In the genomic region with DNA sequence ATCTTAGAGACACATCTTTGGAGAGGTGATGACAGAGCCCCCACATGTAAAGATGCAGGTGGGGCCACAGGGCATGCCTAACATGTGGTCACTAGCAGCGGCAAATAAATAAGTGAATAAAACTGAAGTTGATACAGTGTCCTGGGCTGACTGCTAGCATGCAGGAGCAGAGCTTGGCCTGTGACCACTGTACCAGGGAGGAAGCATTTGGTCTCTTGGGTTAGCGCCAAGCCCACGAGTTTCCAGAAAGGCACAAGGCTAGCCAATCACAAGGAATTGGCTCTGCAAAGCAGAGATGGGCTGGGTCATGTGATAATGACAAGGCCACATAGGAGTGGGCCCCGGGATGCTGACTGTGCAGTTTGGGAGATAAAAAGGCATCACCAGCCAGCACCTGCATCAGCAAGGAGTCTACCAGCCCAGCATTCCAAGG, we compare ENCODE assay signal across 8 mouse cellular contexts. TPM values are rescaled to one million over a fixed set of nuclear protein-coding genes. Genes with fewer than 3 reads are reported as not detected.
DNase-seq lines count a peak whose midpoint lies in the region; ATAC-seq lines count a peak whose summit lies in the region.

No protein-coding gene starts in this region.

- intact Hi-C loops in heart, postnatal 10 days (cut with DNase I) = loop anchor here (10.0 kb wide), 1 partner anchor 652 kb away; no protein-coding TSS in a partner anchor

- no peak overlapping the region for H3K9ac ChIP-seq in forebrain, embryonic 16.5 days (replicated peaks; ENCODE audit: low read depth, low read length)
- H3K9ac ChIP-seq in forebrain, embryonic 11.5 days (ENCODE audit: low read length) = no peak overlapping the region

- 80% methylated on average over 4 of the region's 4 CpGs for WGBS in forebrain, embryonic 16.5 days
- WGBS in forebrain, embryonic 11.5 days = 83% methylated on average over 4 of the region's 4 CpGs

- H3K4me1 ChIP-seq in forebrain, embryonic 16.5 days (replicated peaks; ENCODE audit: control insufficient read depth, insufficient read depth, low read length) = no peaks in the 10 kb centered on the region; the same call in 1 of the 2 replicates
- no peaks in the 10 kb centered on the region for H3K4me1 ChIP-seq in forebrain, embryonic 11.5 days (replicated peaks; ENCODE audit: control insufficient read depth, insufficient read depth, low read length)

- ATAC-seq in megakaryocyte, adult 5-6 weeks (ENCODE audit: poor library complexity, severe bottlenecking) = peak; percentile 45; the same call in 1 of the 2 replicates
- ATAC-seq in forebrain, embryonic 16.5 days = no peak
- ATAC-seq in forebrain, embryonic 11.5 days (replicated peaks; ENCODE audit: low FRiP score) = no peak

- no peaks in the 10 kb centered on the region for H3K36me3 ChIP-seq in forebrain, embryonic 16.5 days (ENCODE audit: control insufficient read depth, insufficient read depth)
- no peaks in the 10 kb centered on the region for H3K36me3 ChIP-seq in forebrain, embryonic 11.5 days (ENCODE audit: control insufficient read depth, insufficient read depth, low read length)

- no peak overlapping the region for H3K4me3 ChIP-seq in forebrain, embryonic 16.5 days (replicated peaks; ENCODE audit: low read length)
- H3K4me3 ChIP-seq in forebrain, embryonic 11.5 days (ENCODE audit: low read depth, low read length) = no peak overlapping the region

- no peaks in the 10 kb centered on the region for H3K9me3 ChIP-seq in forebrain, embryonic 16.5 days (ENCODE audit: control insufficient read depth, low read length)
- no peaks in the 10 kb centered on the region for H3K9me3 ChIP-seq in forebrain, embryonic 11.5 days (ENCODE audit: control insufficient read depth, low read length)

- DNase-seq in heart, adult 11 months = peak; percentile 93
- DNase-seq in heart, adult 8-10 months (ENCODE audit: low spot score) = no peak
- DNase-seq in adrenal gland, postnatal 25 days = peak; percentile 18
- peak; percentile 67 to 68 for DNase-seq in heart, postnatal 10 days
- DNase-seq in layer of hippocampus, postnatal 10 days (ENCODE audit: low spot score in 2 of 2) = no peak
- DNase-seq in forebrain, embryonic 11.5 days (ENCODE audit: low spot score) = no peak

- no peak overlapping the region for H3K4me2 ChIP-seq in forebrain, embryonic 16.5 days (ENCODE audit: low read length)
- no peak overlapping the region for H3K4me2 ChIP-seq in forebrain, embryonic 11.5 days (ENCODE audit: low read depth, low read length, severe bottlenecking)

- H3K27me3 ChIP-seq in forebrain, embryonic 16.5 days (replicated peaks; ENCODE audit: control insufficient read depth, insufficient read depth, low read length) = no peaks in the 10 kb centered on the region
- no peaks in the 10 kb centered on the region for H3K27me3 ChIP-seq in forebrain, embryonic 11.5 days (ENCODE audit: control insufficient read depth, insufficient read depth, low read length)

- no peak overlapping the region for H3K27ac ChIP-seq in forebrain, embryonic 16.5 days (ENCODE audit: low read length)
- H3K27ac ChIP-seq in forebrain, embryonic 11.5 days (ENCODE audit: low read depth, low read length) = no peak overlapping the region

RNA-seq across cellular contexts. Expression of a gene that starts 47.2 kb away (rescaled TPM):
- 10 to 100 TPM; 18.6 to 24.4 (median 21.0) TPM for total RNA-seq in heart, adult 8-10 months (2022)
- 30.4 and 32.5 TPM in 2 replicates for total RNA-seq in adrenal gland, postnatal 25 days (2021)
- total RNA-seq in heart, postnatal 10 days (2021) = 10 to 100 TPM; 19.1 to 23.6 TPM
- total RNA-seq in megakaryocyte, adult 5-6 weeks (2015) = 22.5 and 23.7 TPM in 2 replicates
- total RNA-seq in megakaryocyte, adult 5-6 weeks (2017) = 21.9 and 23.8 TPM in 2 replicates
- total RNA-seq in layer of hippocampus, postnatal 10 days (2021) = 10 to 100 TPM; 45.4 to 45.9 TPM
- 56.0 and 57.8 TPM in 2 replicates for polyA plus RNA-seq in forebrain, embryonic 16.5 days (2015; fragmentation: Nextera tagmentation; extraction: Ambion mirVana)
- polyA plus RNA-seq in forebrain, embryonic 11.5 days (2014; fragmentation: Nextera tagmentation; extraction: Ambion mirVana) = 71.2 and 74.9 TPM in 2 replicates

RNA-seq across cellular contexts. Expression of a gene that starts 47.3 kb away (rescaled TPM):
- 10 to 100 TPM; 77.8 to 97.3 (median 89.0) TPM for total RNA-seq in heart, adult 8-10 months (2022)
- total RNA-seq in adrenal gland, postnatal 25 days (2021) = 152 and 186 TPM in 2 replicates
- 100 to 1,000 TPM; 174 to 190 TPM for total RNA-seq in heart, postnatal 10 days (2021)
- 803 and 833 TPM in 2 replicates for total RNA-seq in megakaryocyte, adult 5-6 weeks (2015)
- 665 and 708 TPM in 2 replicates for total RNA-seq in megakaryocyte, adult 5-6 weeks (2017)
- total RNA-seq in layer of hippocampus, postnatal 10 days (2021) = 100 to 1,000 TPM; 209 to 222 TPM
- 1,084 and 1,214 TPM in 2 replicates for polyA plus RNA-seq in forebrain, embryonic 16.5 days (2015; fragmentation: Nextera tagmentation; extraction: Ambion mirVana)
- polyA plus RNA-seq in forebrain, embryonic 11.5 days (2014; fragmentation: Nextera tagmentation; extraction: Ambion mirVana) = 1,921 and 2,020 TPM in 2 replicates

Comparison
In these comparisons a context has a peak if more than half of its experiments do, and no peak if none do; other contexts are left out.
1. DNase-seq: peak in heart, adult 11 months (single experiment), adrenal gland, postnatal 25 days (single experiment) and heart, postnatal 10 days (2 of 2); none in heart, adult 8-10 months (single experiment), layer of hippocampus, postnatal 10 days (0 of 2) and forebrain, embryonic 11.5 days (single experiment).